Mouse (Mus musculus) liver, embryonic 13.5 days (tissue): ENCODE data around the gene Akna. TPM values are rescaled to one million over a fixed set of nuclear protein-coding genes. Genes with fewer than 3 reads are reported as not detected.
"Not testable (repeated sequence)": the region's sequence is repeated elsewhere in the genome, so short reads cannot be mapped to it uniquely, and the experiment has no call there.

Source experiments
- ATAC-seq: fragments of 200-750 bp; cut with Nextera tagmentation; 2 replicates; pipeline ENCODE4 v1.8.0; 2017; ENCODE audit warnings: low read depth, mild to moderate bottlenecking, moderate number of reproducible peaks, moderate library complexity
- DNase-seq: peaks from one replicate; pipeline ENCODE4 v3.0.0; 2022
- H3K27ac ChIP-seq: fragments of 300-500 bp; sonication (generic); 2 replicates; pipeline ENCODE4 v1.5.1; 2015; ENCODE audit warnings: moderate library complexity, mild to moderate bottlenecking, inconsistent platforms
- H3K27me3 ChIP-seq: fragments of 300-500 bp; sonication (generic); 2 replicates; pipeline ENCODE4 v1.6.1; 2015; ENCODE audit warnings: mild to moderate bottlenecking, inconsistent platforms
- H3K36me3 ChIP-seq: fragments of 300-500 bp; sonication (generic); 2 replicates; pipeline ENCODE4 v1.6.1; 2015; ENCODE audit warnings: mild to moderate bottlenecking, inconsistent platforms
- H3K4me1 ChIP-seq: fragments of 300-500 bp; sonication (generic); replicated peaks from 2 replicates; pipeline ENCODE4 v1.6.1; 2015; ENCODE audit warnings: inconsistent platforms
- H3K4me2 ChIP-seq: fragments of 300-500 bp; sonication (generic); 2 replicates; pipeline ENCODE4 v1.6.1; 2015; ENCODE audit warnings: inconsistent platforms, mild to moderate bottlenecking, moderate library complexity
- H3K4me3 ChIP-seq: fragments of 300-500 bp; sonication (generic); replicated peaks from 2 replicates; pipeline ENCODE4 v1.5.1; 2015; ENCODE audit warnings: mild to moderate bottlenecking, inconsistent platforms
- H3K9ac ChIP-seq: fragments of 300-500 bp; sonication (generic); 2 replicates; pipeline ENCODE4 v1.6.1; 2015; ENCODE audit warnings: mild to moderate bottlenecking, inconsistent platforms
- H3K9me3 ChIP-seq: fragments of 300-500 bp; sonication (generic); replicated peaks from 2 replicates; pipeline ENCODE4 v1.6.1; 2016; ENCODE audit warnings: inconsistent platforms
- WGBS: fragments of 180-500 bp; shearing (Covaris S2); methylation state at CpG from one replicate; pipeline ENCODE4 v1.1.7; 2015; ENCODE audit not compliant: insufficient replicate concordance; 5-methylcytosine and 5-hydroxymethylcytosine counted together
- polyA plus RNA-seq: library from polyadenylated mRNA; unstranded; fragments of >200 nt; fragmentation: Nextera tagmentation; extraction: Ambion mirVana; gene quantifications from 2 replicates; pipeline ENCODE4 v1.2.1, GENCODE M21; 2015

Akna gene
- polyA plus RNA-seq, 1 experiment from 2014 or later = 3.0 TPM

DNA sequence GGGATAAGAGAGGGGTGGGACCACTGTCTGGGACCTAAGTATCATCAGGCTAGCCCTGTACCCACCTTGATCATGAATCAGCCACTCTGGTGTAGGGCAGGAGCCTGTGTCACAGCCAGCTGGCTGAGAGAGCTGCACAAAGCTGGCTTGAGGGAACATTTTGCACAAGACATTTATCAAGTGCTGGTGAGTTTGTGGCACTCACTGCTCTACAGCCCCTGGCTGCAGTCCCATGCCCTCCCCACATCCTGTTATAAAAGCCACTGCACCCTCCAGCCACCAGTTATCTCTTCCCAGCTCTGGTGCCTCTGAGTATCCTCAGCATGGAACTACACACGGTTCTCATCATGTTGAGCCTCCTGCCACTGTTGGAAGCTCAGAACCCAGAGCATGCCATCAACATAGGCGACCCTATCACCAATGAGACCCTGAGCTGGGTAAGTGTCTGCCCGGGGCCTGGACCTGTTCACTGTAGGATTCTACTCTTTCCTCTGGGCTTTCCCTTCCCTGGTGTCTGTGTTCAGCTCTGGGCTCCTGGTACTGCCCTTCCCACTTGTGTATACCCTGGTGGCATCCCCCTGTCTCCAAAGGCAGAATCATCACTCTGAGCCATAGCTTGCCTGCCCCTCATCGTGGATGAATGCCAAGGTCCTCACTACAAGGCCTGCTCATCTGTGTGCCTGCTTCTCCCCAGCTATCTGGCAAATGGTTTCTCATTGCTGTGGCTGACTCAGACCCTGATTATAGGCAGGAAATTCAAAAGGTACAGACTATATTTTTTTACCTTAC lies 47.1 kb downstream of the Akna start, which contains the start of gene Orm3:
Gene Orm3 (plus strand): TSS at position 286 of the 789 bp plus-strand sequence.
- Histone ChIP-seq H3K4me1 (peaks cover 6% of the 10 kb centered on the region; the same call in 1 of the 2 replicates), H3K9me3 (no peaks in the 10 kb centered on the region), H3K27me3 (no peaks in the 10 kb centered on the region), H3K36me3 (no peaks in the 10 kb centered on the region), H3K9ac (no peak within 1 kb of the TSS), H3K27ac (no peak within 1 kb of the TSS), H3K4me2 (no peak within 1 kb of the TSS), H3K4me3 (no peak within 1 kb of the TSS)
- ATAC-seq (no peak), DNase-seq (no peak)
- WGBS = 35% methylated on average over 4 of the region's 4 CpGs

DNA sequence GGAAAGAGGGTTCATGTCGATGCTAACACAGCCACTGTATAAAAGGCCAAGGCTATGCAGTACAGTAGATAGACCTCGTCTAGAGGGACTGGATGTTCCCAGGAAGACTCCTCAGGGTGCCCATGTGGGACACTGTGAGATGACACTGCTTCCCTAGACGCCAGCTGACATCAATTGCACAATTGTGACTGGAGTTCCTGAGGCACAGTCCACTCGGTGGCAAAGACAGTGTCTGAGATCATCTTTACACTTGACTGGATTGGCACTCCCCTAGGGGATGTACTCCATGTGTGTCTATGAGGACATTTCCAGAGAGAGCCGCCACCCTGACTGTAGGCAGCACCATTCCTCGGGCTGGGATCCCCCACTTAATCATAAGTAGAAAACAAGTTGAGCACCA lies 54.6 kb downstream of the Akna start:
- Histone ChIP-seq H3K9me3 (no peaks in the 10 kb centered on the region), H3K4me1 (no peaks in the 10 kb centered on the region), H3K4me2 (no peak overlapping the region), H3K36me3 (no peaks in the 10 kb centered on the region), H3K9ac (no peak overlapping the region), H3K27ac (no peak overlapping the region), H3K4me3 (no peak overlapping the region), H3K27me3 (no peaks in the 10 kb centered on the region)
- no peak for ATAC-seq
- DNase-seq = no peak
- 49% methylated on average over 6 of the region's 6 CpGs for WGBS

DNA sequence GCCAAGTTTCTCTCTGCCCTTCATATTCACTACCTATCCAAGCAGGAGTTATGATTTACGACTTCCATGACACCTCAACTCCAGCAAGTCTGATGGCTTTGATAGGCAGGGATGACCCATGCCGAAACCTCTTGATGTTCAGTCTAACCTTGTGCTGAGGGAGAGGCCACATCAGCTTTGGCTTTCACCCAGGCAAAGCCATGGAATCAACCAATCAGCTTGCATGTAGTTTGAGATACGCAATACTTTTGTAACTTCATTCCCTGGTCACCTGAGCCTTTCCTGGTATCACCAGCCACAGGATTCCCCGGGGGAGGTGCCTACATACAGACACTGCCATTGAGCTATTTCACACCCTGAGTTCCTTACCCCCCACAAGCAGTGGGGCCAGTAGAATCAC lies 56.5 kb downstream of the Akna start:
- ATAC-seq (no peak), DNase-seq (no peak)
- Histone ChIP-seq H3K27me3 (no peaks in the 10 kb centered on the region), H3K27ac (no peak overlapping the region), H3K9ac (no peak overlapping the region), H3K36me3 (no peaks in the 10 kb centered on the region), H3K4me1 (no peaks in the 10 kb centered on the region), H3K9me3 (no peaks in the 10 kb centered on the region), H3K4me3 (no peak overlapping the region), H3K4me2 (no peak overlapping the region)
- 70% methylated on average over 4 of the region's 4 CpGs for WGBS

DNA sequence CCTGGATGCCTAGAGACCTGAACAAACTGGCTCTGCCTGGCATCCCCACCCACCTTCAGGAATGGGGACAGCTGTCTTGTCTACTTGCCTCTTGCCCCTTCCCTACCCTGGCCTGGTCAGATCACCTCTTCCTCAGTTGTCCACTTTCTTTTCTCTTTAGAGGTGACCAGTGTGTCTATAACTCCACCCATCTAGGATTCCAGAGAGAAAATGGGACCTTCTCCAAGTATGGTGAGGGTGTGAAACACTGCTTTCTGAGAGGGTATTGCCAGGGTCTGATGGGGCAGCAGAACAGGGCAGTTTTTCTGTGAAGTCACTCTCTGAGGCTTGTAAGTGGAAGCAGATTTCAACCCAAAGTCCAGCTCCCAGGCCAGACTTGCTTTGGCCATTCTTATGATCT lies 57.9 kb downstream of the Akna start:
- Histone ChIP-seq H3K27me3 (no peaks in the 10 kb centered on the region), H3K9ac (no peak overlapping the region), H3K4me1 (no peaks in the 10 kb centered on the region), H3K9me3 (no peaks in the 10 kb centered on the region), H3K36me3 (no peaks in the 10 kb centered on the region), H3K4me3 (no peak overlapping the region), H3K27ac (no peak overlapping the region), H3K4me2 (no peak overlapping the region)
- DNase-seq (no peak), ATAC-seq (no peak)

DNA sequence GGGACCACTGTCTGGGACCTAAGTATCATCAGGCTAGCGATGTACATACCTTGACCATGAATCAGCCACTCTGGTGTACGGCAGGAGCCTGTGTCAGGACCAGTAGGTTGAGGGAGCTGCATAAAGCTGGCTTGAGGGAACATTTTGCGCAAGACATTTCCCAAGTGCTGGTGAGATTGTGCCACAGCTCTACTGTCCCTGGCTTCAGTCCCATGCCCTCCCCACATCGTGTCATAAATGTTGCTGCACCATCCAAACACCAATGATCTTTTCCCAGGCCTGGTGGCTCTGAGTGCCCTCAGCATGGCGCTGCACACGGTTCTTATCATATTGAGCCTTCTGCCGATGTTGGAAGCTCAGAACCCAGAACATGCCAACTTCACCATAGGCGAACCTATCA lies 58.9 kb downstream of the Akna start, which contains the start of gene Orm1:
Gene Orm1 (plus strand): TSS at position 266 of the 400 bp plus-strand sequence.
- WGBS = 60% methylated on average over 8 of the region's 8 CpGs
- Histone ChIP-seq H3K36me3 (no peaks in the 10 kb centered on the region), H3K27me3 (no peaks in the 10 kb centered on the region), H3K9ac (no peak within 1 kb of the TSS), H3K9me3 (no peaks in the 10 kb centered on the region), H3K4me3 (no peak within 1 kb of the TSS), H3K4me1 (no peaks in the 10 kb centered on the region), H3K27ac (no peak within 1 kb of the TSS), H3K4me2 (no peak within 1 kb of the TSS)
- DNase-seq = no peak
- ATAC-seq = no peak

DNA sequence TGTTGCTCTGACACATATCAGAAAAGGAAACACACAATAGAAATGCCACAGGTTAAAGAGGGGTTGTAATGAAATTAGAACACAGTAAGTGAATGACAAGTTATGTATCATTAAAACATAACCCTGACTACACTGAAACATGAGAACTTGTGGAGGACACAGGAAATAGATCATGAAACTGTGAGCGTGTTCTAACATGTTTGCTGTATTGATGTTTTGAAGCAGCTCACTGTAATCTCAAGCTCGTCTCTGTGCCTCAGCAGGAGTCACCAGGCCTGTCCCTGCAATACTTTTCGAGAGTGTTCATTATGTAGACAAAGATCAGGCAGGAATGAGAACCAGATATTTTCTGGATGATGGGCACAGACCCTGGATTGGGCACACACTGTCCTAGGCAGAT lies 59.5 kb downstream of the Akna start:
- no peak for DNase-seq
- no peak overlapping the region for H3K9ac ChIP-seq
- ATAC-seq = no peak

DNA sequence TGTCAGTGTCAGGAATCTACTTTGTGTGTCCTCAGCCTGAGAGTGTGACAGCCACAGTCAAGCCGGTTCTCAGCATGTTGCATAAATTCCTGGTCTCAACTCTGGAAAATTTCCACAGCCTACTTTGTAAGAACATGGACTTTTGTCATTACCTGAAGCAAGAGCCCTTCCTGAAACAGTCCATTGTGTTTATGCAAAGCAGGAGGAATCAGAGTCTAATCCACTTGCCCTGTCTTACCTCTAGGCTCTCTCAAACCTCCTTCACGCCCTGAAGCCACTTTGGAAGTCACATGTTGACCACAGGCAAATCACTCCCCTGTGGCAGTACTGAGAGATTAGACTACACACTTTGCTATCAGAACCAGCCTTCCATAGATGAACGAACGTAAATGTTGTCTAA lies 60.7 kb downstream of the Akna start:
- no peak overlapping the region for H3K9ac ChIP-seq
- no peak overlapping the region for H3K4me2 ChIP-seq
- no peaks in the 10 kb centered on the region for H3K4me1 ChIP-seq
- H3K27me3 ChIP-seq = no peaks in the 10 kb centered on the region
- H3K4me3 ChIP-seq = no peak overlapping the region
- 49% methylated on average over 4 of the region's 4 CpGs for WGBS
- H3K9me3 ChIP-seq = no peaks in the 10 kb centered on the region
- no peaks in the 10 kb centered on the region for H3K36me3 ChIP-seq
- DNase-seq (no peak), ATAC-seq (no peak)
- H3K27ac ChIP-seq = no peak overlapping the region

More for the DNA sequence above, 59.5 kb downstream of the Akna start:
- H3K27me3 ChIP-seq = no peaks in the 10 kb centered on the region
- 47% methylated on average over 3 of the region's 3 CpGs for WGBS
- no peaks in the 10 kb centered on the region for H3K4me1 ChIP-seq
- H3K4me2 ChIP-seq = no peak overlapping the region
- H3K36me3 ChIP-seq = no peaks in the 10 kb centered on the region
- H3K27ac ChIP-seq = no peak overlapping the region
- H3K4me3 ChIP-seq = no peak overlapping the region
- no peaks in the 10 kb centered on the region for H3K9me3 ChIP-seq

DNA sequence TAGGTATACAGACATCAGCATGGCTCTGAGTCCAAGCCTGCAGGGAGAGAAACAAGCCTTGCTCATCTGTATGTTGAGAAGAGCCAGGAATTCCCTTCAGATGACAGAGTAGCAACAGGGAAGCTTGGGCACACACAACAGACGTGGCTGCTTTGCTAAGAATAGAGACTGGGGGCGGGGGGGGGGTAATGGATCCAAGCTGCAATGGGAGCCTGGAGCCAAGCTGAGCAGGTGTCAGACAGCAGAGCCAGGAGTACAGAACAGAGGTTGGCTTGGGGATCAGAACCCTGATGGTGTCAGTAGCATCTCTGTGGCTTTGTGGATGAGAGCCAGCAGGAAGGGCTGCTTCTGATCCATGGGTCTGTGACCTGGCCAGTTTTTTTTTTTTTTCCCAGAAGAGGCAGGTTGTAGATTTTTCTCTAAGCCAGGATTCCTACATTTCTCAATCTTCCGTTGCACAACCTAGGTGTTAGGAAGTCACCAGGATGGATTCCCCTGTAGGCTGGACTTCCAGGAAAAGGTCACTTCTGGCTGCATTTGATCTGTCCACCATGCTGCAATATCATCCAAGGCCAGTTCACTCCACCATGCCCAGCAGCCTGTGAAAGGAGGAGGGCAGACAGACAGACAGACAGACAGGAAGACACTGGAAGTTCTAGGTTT lies 64.6 kb downstream of the Akna start:
- no peak overlapping the region for H3K9ac ChIP-seq
- H3K36me3 ChIP-seq = no peaks in the 10 kb centered on the region
- 46% methylated on average over 3 of the region's 3 CpGs for WGBS
- no peak overlapping the region for H3K4me2 ChIP-seq
- no peak overlapping the region for H3K4me3 ChIP-seq
- no peak overlapping the region for H3K27ac ChIP-seq
- no peaks in the 10 kb centered on the region for H3K9me3 ChIP-seq
- no peaks in the 10 kb centered on the region for H3K27me3 ChIP-seq
- no peak for DNase-seq
- no peak for ATAC-seq
- no peaks in the 10 kb centered on the region for H3K4me1 ChIP-seq

DNA sequence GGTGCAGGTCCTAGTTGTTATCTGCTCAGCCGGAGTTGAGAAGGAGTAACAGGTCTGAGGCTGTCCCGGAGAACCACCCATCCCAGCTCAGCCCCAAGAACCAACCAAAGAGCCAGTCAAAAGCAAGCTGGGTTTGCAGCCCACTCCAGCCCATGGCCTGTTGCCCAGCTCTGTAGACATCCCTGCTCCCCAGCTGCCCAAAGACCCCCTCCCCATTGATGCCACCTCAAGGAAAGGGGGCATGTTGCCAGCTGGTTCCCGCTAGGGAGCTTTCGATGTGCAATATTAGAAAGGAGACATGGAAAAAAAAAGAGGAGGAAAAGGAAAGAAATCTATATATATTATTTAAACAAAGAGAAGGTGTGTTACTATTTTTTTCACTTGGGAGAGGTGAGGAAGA lies 69.8 kb downstream of the Akna start:
- no peaks in the 10 kb centered on the region for H3K9me3 ChIP-seq
- H3K4me2 ChIP-seq = no peak overlapping the region
- no peak overlapping the region for H3K4me3 ChIP-seq
- ATAC-seq (no peak), DNase-seq (no peak)
- peaks cover 9% of the 10 kb centered on the region; the same call in 1 of the 2 replicates for H3K36me3 ChIP-seq
- WGBS = 80% methylated on average over 4 of the region's 4 CpGs
- no peak overlapping the region for H3K27ac ChIP-seq
- no peaks in the 10 kb centered on the region for H3K27me3 ChIP-seq
- H3K4me1 ChIP-seq = no peaks in the 10 kb centered on the region
- H3K9ac ChIP-seq = no peak overlapping the region

DNA sequence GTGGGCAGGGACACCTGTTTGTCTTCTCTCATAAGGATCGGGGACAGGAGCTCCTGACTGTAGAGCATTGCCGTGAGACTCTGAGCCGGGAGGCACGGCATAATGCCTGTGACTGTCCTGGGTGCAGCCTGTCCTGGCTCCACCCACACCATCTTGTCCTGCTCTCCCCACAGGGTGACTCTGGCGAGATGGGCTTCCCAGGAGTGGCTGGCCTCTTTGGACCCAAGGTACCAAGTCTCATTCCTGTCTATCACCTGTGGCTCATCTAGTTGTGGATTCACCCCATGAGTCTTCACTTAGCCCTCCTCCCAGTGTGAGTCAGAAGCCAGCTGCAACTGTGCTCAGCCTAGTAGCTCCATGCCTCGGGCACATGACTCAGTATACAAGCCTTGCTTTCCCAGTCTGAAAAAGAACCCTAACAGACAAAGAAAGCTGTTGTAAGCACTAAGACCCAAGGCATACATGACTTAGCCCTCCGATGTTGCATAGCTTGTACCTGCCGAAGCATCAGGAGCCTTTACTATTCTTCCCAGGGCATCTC lies 79.8 kb downstream of the Akna start:
- peaks cover 15% of the 10 kb centered on the region; the same call in 1 of the 2 replicates for H3K36me3 ChIP-seq
- no peak overlapping the region for H3K4me3 ChIP-seq
- ATAC-seq (no peak), DNase-seq (no peak)
- WGBS = 58% methylated on average over 8 of the region's 8 CpGs
- H3K27ac ChIP-seq = no peak overlapping the region
- no peak overlapping the region for H3K9ac ChIP-seq
- no peaks in the 10 kb centered on the region for H3K9me3 ChIP-seq
- H3K27me3 ChIP-seq = no peaks in the 10 kb centered on the region
- H3K4me2 ChIP-seq = no peak overlapping the region
- no peaks in the 10 kb centered on the region for H3K4me1 ChIP-seq

DNA sequence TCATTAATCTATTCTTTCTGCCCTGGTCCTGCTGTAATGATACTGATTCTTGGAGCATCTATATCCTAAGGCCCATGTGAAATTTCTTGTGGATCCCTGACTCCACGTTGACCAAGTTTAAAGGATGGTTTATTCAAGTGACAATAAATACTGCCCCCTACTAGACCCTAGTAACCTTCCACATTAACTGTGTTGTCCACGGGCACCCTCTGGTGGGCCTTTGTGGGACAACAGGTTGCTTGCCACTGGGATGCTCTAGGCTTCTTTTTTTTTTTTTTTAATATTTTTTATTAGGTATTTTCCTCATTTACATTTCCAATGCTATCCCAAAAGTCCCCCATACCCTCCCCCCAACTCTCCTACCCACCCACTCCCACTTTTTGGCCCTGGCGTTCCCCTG lies 83.6 kb downstream of the Akna start:
- H3K4me3 ChIP-seq, H3K27ac ChIP-seq, H3K4me2 ChIP-seq, H3K9ac ChIP-seq, ATAC-seq, H3K4me1 ChIP-seq, H3K27me3 ChIP-seq, H3K9me3 ChIP-seq: not testable (repeated sequence)
- WGBS = 14% methylated on average over 3 of the region's 3 CpGs
- H3K36me3 ChIP-seq = peaks cover 15% of the 10 kb centered on the region; the same call in 1 of the 2 replicates
- peak; percentile 9 for DNase-seq
